Mouse (Mus musculus): ENCODE data around the gene Gm10282. TPM values are rescaled to one million over a fixed set of nuclear protein-coding genes. Genes with fewer than 3 reads are reported as not detected.

The Gm10282 gene
- polyA plus RNA-seq, 1 experiment from 2014 or later = 1.1 TPM

DNA sequence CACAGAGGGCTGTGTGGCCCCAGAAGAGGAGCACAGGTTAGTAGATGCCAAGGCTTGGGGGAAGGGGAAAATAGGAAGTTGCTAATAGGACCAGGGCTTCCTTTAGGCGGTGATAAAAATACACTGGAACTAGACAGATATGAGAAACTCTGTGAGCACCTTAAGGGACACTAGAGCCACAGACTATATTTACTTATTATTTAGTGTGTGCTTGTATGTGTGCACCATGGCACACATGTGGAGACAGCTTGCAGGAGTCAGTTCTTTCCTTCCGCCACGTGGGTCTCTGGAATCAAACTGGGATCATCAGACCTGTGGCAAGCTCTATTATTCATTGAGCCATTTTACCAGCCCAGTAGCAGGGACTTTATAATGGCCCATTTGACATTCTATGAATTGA, 9.9 kb downstream of the Gm10282 start:
- no peaks in the 10 kb centered on the region for H3K79me2 ChIP-seq (ENCODE audit: inconsistent target)
- H3K27ac ChIP-seq = peak overlapping the region; percentile 91
- 34% methylated on average over 3 of the region's 3 CpGs for WGBS (ENCODE audit: missing documents)
- no peaks in the 10 kb centered on the region for H3K36me3 ChIP-seq (ENCODE audit: inconsistent target)
- no peak overlapping the region for H3K4me3 ChIP-seq (ENCODE audit: inconsistent target)

DNA sequence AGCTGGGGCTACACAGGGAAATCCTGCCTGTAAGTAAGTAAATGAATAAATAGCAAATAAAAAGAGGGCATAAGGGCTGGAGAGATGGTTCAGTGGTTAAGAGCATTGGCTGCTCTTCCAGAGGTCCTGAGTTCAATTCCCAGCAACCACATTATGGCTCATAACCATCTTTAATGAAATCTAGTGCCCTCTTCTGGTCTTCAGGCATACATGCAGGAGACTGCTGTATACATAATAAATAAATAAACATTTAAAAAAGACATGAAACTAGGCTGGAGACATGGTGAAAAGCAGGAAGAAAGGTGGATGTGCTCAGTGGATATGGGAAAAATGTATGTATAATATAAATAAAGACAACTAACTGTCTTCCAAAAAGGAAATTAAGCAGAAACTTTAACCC, 11.8 kb downstream of the Gm10282 start:
- Histone ChIP-seq H3K79me2 (ENCODE audit: inconsistent target) (no peaks in the 10 kb centered on the region), H3K36me3 (ENCODE audit: inconsistent target) (no peaks in the 10 kb centered on the region), H3K4me3 (ENCODE audit: inconsistent target) (no peak overlapping the region), H3K27ac (no peak overlapping the region)

DNA sequence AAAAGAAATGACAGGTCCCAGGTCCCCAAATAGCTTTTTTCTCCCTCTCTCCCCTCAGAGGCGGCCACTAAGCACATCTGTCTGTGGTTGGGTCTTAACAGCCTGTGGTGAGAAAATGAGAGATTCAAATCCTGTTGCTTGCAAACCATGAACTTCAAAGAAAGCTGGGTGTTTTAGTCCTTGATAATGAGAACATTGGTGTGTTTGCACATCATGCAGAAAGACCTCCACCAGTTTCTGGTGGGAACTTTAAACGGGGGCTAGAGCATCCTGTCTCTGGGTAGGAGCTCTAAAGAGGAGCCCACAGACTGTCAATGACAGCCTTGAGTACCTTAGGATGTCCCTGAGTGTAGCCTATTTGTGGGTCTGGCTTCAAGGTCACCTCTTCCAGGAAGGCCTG, 14.0 kb downstream of the Gm10282 start:
- H3K79me2 ChIP-seq (ENCODE audit: inconsistent target) = no peaks in the 10 kb centered on the region
- no peak overlapping the region for H3K4me3 ChIP-seq (ENCODE audit: inconsistent target)
- no peak overlapping the region for H3K27ac ChIP-seq
- 63% methylated on average over 2 of the region's 2 CpGs for WGBS (ENCODE audit: missing documents)
- H3K36me3 ChIP-seq (ENCODE audit: inconsistent target) = no peaks in the 10 kb centered on the region

DNA sequence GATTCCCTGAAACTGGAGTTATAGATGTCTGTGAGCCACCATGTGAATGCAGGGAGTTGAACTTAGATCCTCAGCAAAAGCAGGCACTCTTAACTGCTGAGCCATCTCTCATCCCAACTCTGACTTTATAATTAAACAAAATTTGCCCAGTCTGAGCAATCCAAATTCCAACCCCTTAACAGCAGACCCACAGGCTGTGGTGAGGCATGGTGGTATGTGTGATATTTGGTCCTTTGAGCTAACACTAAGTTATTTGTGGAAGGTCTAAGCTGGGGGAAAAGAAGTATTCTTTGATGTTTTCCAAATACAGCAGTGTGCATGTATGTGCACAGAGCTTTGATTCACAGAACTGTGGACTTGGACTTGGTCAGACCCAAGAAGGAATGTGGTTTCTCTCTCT, 16.0 kb downstream of the Gm10282 start:
- H3K27ac ChIP-seq = no peak overlapping the region
- H3K79me2 ChIP-seq (ENCODE audit: inconsistent target) = no peaks in the 10 kb centered on the region
- H3K36me3 ChIP-seq (ENCODE audit: inconsistent target) = no peaks in the 10 kb centered on the region
- H3K4me3 ChIP-seq (ENCODE audit: inconsistent target) = no peak overlapping the region

DNA sequence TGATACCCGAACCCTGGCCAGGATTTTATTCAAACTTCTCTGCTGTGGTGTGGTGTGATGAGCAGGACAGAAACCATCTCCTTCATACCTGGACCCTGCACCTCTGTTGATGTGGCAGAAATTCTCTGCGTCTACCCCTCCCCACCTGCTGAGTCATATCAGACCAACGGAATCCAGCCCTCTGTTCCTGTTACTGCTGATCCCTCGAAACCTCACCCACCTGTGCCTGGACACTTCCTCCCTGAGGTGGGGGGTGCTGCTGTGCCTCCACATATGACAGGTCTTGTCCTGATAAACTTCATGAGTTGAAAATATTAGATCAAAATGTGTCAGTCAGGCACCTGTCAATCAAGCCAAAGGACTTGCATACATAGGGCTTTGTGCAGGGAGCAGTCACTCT, 19.8 kb downstream of the Gm10282 start:
- H3K4me3 ChIP-seq (ENCODE audit: inconsistent target) = no peak overlapping the region
- H3K27ac ChIP-seq = no peak overlapping the region
- 43% methylated on average over 4 of the region's 4 CpGs for WGBS (ENCODE audit: missing documents)
- no peaks in the 10 kb centered on the region for H3K36me3 ChIP-seq (ENCODE audit: inconsistent target)
- no peaks in the 10 kb centered on the region for H3K79me2 ChIP-seq (ENCODE audit: inconsistent target)

DNA sequence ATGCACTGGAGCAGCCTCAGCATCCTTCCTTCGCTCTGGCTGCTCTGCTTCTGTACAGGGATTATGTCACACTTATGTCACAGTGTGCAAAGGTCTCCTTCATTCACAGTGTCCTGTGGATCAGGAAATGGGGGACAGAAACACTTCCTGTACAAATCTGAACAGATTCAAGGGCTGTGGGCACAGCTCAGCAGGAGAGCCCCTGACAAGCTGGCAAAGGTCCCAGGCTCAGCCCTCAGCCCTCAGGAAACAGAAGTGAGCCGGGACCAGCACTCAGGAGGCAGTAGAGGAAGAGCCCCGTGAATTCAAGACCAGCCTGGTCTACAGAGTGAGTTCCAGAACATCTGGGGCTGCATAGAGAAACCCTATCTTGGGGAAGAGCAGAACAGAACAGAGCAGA, 23.4 kb downstream of the Gm10282 start:
- 12% methylated on average over 3 of the region's 3 CpGs for WGBS (ENCODE audit: missing documents)
- Histone ChIP-seq H3K4me3 (ENCODE audit: inconsistent target) (no peak overlapping the region), H3K36me3 (ENCODE audit: inconsistent target) (no peaks in the 10 kb centered on the region), H3K27ac (no peak overlapping the region), H3K79me2 (ENCODE audit: inconsistent target) (no peaks in the 10 kb centered on the region)

DNA sequence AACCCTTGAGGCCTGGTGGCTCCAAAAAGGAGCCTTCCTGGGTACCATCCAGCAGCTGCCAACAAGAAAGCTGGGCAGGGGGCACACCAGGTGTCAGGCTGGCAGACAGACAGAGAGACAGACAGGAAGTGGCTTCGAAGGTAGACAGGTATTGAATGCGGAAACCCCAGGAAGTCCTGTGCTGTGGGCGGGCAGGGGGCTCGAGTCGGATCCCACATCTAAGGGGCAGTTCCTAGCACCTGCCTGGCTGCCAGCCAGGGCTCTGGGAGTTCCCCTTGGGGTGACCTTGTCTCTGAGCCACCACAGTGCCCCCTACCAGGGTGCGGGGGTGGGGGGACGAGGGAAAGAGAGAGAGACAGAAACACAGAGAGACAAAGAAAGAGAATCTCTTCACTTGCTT, 25.9 kb downstream of the Gm10282 start:
- Histone ChIP-seq H3K79me2 (ENCODE audit: inconsistent target) (no peaks in the 10 kb centered on the region), H3K36me3 (ENCODE audit: inconsistent target) (no peaks in the 10 kb centered on the region), H3K27ac (no peak overlapping the region), H3K4me3 (ENCODE audit: inconsistent target) (no peak overlapping the region)
- 76% methylated on average over 3 of the region's 7 CpGs for WGBS (ENCODE audit: missing documents)

DNA sequence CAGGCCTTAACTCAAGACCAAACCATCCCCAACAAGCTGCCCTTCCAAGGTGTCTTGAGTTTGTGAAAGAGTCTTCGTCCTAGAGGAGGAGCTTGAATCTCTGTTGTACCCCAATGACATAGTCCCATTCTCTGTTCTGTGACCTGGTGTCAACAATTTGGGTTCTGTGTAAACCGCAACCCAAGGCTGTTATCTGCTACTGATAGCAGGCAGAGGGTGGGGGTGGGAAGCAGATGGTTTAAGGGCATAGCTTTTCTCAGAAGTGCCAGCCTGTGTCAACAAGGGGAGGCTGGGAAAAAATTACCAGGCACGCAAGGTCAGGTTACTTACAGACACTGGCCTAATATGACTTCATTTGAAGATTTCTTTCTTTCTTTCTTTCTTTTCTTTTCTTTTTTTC, 27.8 kb downstream of the Gm10282 start:
- no peak overlapping the region for H3K27ac ChIP-seq
- no peaks in the 10 kb centered on the region for H3K79me2 ChIP-seq (ENCODE audit: inconsistent target)
- no peaks in the 10 kb centered on the region for H3K36me3 ChIP-seq (ENCODE audit: inconsistent target)
- 93% methylated on average over 3 of the region's 3 CpGs for WGBS (ENCODE audit: missing documents)
- no peak overlapping the region for H3K4me3 ChIP-seq (ENCODE audit: inconsistent target)

DNA sequence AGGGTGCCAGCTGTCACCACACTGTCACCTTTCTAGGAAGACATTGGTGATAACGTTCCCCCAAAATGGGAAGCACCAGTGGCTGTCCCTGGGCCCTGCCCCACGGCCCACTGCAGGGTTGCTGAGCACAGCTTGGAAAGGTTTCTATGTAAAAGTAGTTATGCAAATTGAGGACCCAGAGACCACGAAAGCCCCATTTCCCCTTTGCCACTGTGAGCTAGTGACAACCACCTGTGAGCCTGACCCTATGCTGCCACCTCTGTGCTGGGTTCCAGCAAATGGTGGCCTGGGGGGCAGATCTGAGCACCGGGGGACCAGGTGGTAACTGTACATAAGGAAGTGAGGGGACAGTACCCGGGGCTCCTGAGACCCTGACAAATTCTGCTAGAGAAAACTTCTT, 31.3 kb downstream of the Gm10282 start:
- Histone ChIP-seq H3K79me2 (ENCODE audit: inconsistent target) (no peaks in the 10 kb centered on the region), H3K36me3 (ENCODE audit: inconsistent target) (no peaks in the 10 kb centered on the region), H3K4me3 (ENCODE audit: inconsistent target) (no peak overlapping the region), H3K27ac (no peak overlapping the region)
- 26% methylated on average over 5 of the region's 5 CpGs for WGBS (ENCODE audit: missing documents)

DNA sequence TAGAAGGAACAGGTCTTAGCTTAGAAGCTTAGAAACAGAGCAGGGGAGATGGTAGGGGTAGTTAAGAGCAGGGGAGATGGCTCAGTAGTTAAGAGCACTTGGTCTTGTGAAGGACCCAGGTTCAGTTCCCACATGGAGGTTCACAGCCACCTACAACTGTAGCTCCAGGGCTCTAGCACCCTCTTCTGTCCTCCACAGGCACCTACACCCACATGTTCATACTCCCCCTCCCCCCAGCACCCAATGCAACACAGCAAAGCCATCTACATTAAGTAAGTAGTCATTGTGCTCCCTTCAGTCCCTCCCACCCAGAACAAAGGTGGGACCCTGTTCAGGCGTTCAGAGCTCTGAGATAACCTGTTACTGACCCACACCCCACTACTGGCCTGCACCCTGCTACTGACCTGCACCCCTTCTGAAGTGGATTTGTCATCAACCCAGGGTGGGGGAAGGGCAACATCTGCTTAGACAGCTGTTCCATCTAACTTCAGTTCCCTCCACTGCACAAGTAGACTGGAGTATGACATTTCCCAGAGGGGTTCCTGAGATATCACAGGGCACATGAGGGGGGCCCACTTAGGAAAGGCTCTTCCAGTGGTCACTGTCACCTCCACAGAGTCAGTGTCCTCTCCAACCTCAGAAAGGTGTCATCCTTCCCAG, 31.8 kb downstream of the Gm10282 start:
- peak overlapping the region; percentile 12; the same call in 1 of the 2 replicates for H3K27ac ChIP-seq

DNA sequence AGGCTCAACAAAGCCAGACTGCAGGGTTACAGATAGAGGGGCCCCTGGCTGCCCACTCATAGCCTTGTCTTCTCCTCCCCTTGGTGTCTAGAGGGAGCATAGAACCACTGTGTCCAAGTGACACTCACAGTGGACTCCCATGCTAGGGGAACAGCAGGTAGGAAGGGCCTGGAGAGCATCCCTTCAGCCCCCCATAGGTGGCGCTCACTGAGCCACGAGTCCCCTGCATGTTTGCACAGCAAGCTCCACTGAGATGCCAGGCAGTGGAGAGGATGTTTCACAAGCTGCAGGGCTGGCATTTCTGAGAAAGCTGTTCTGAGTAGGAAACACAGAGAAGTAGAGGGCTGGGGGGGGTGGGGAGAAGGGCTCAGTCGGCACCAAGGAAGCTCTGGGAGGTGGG, 32.7 kb downstream of the Gm10282 start:
- 4% methylated on average over 3 of the region's 3 CpGs for WGBS (ENCODE audit: missing documents)
- no peak overlapping the region for H3K4me3 ChIP-seq (ENCODE audit: inconsistent target)
- no peaks in the 10 kb centered on the region for H3K36me3 ChIP-seq (ENCODE audit: inconsistent target)
- peak overlapping the region; percentile 12; the same call in 1 of the 2 replicates for H3K27ac ChIP-seq
- no peaks in the 10 kb centered on the region for H3K79me2 ChIP-seq (ENCODE audit: inconsistent target)

More for the DNA sequence above, 31.8 kb downstream of the Gm10282 start:
- Histone ChIP-seq H3K4me3 (ENCODE audit: inconsistent target) (no peak overlapping the region), H3K79me2 (ENCODE audit: inconsistent target) (no peaks in the 10 kb centered on the region), H3K36me3 (ENCODE audit: inconsistent target) (no peaks in the 10 kb centered on the region)
- WGBS (ENCODE audit: missing documents) = 86% methylated on average over 1 of the region's 1 CpGs

DNA sequence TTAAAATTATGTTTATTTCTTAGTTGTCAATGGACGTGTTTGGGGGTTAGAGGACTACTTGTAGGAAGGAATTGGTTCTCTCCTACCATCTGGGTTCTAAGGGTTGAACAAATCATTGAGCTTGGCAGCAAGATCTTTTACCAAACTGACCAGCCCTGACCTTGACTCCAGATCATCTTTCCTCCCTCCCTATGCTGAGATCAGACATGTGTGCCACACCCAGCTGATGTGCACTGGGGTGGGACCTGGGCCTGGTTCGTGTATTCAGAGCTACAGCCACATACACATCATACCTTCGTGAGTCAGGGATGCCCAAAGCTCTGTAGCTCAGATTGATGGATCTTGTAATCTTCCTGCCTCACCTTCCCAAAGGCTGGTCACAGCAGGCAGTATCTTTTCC, 33.4 kb downstream of the Gm10282 start:
- H3K36me3 ChIP-seq (ENCODE audit: inconsistent target) = no peaks in the 10 kb centered on the region
- H3K4me3 ChIP-seq (ENCODE audit: inconsistent target) = no peak overlapping the region
- H3K27ac ChIP-seq = no peak overlapping the region
- H3K79me2 ChIP-seq (ENCODE audit: inconsistent target) = no peaks in the 10 kb centered on the region
- WGBS (ENCODE audit: missing documents) = 89% methylated on average over 3 of the region's 3 CpGs

DNA sequence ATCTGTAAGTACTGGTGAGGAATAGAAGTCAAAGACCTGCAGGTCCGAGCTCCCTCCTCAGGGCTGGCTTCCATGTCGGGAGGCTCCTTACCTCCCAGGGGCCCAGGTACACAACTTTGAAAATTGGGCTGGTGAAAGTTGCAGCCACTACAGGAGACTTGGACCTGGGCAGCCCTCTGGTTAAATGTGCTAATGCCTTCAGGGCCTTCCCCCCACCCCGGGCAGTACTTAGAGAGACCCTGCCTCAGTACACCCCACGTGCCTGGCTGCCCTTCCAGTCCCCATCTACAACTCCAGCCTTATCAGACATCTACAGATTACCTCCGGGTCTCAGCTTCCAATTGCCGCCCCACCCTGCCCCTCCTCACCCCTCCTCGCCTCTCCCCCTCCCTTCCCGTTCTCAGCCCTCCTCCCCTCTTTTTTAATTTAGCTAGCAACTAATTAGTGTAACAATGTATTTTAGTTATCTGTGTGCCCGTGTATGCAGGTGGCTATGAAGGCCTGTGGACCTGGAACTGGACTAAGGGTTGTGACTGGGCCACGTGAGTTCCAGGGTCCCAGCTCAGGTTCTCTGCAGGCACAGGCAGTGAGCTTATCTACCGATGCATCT, 33.9 kb downstream of the Gm10282 start:
- H3K79me2 ChIP-seq (ENCODE audit: inconsistent target) = no peaks in the 10 kb centered on the region
- no peak overlapping the region for H3K4me3 ChIP-seq (ENCODE audit: inconsistent target)
- 96% methylated on average over 9 of the region's 11 CpGs for WGBS (ENCODE audit: missing documents)
- no peak overlapping the region for H3K27ac ChIP-seq
- H3K36me3 ChIP-seq (ENCODE audit: inconsistent target) = no peaks in the 10 kb centered on the region

DNA sequence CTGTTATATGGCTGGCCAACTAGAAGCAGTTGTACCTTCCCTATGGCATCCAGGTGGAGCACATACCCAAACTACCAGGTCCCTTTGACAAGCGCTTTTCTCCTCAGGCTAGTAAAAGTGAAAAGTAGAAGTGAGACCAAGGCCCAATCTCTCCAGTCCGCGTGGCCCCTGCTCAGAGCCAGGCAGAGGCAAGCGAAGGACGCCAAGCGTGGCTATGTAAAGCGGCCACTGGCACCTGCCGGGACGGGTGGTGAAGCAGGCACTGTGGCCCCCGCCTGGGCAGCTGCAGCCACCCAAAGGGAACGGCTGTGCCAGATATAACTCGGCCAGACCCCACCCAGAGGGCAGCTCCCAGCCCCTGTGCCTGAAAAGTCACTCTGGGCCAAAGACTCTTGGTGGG, 34.5 kb downstream of the Gm10282 start:
- no peaks in the 10 kb centered on the region for H3K79me2 ChIP-seq (ENCODE audit: inconsistent target)
- H3K27ac ChIP-seq = no peak overlapping the region
- no peaks in the 10 kb centered on the region for H3K36me3 ChIP-seq (ENCODE audit: inconsistent target)
- WGBS (ENCODE audit: missing documents) = 77% methylated on average over 12 of the region's 12 CpGs
- no peak overlapping the region for H3K4me3 ChIP-seq (ENCODE audit: inconsistent target)

DNA sequence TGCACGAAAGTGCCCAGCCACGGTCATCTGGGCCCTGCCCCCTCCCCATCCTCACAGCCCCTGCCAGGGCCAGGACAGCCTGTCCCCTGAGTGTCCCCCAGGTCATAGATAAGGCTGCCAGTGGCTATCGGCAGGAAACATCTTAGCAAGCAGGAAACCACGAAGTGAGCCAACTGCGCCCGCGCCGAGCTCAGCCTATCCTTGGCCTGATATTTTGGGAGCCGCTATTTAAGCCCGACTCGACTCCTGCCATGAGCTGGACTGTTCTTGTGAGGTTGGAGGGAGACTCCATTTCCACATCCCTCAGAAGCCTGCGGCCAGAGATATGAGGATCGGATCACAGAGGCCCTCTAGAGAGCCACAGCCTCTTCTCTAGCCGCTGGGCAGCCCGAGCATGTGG, 36.7 kb downstream of the Gm10282 start:
- no peaks in the 10 kb centered on the region for H3K36me3 ChIP-seq (ENCODE audit: inconsistent target)
- H3K4me3 ChIP-seq (ENCODE audit: inconsistent target) = no peak overlapping the region
- H3K27ac ChIP-seq = peak overlapping the region; percentile 74
- WGBS (ENCODE audit: missing documents) = 4% methylated on average over 15 of the region's 15 CpGs
- no peaks in the 10 kb centered on the region for H3K79me2 ChIP-seq (ENCODE audit: inconsistent target)

DNA sequence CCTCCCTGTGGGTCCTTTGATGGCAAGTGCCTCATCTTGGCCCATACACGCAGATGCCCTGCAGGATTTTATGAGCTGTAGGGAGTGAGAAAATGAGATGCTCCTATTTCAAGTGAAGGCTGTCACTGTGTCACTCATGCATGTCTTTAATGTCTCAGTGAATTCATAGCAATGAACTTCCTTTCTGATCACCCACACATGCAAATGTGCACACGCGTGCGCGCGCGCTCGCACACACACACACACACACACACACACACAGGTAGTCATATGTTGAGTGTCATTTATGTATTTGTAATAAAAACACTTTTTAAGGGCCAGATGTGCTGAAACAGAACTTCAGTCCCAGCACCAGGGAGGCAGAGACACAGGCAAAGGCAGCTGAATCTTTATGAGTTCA, 38.0 kb downstream of the Gm10282 start:
- Histone ChIP-seq H3K27ac (no peak overlapping the region), H3K79me2 (ENCODE audit: inconsistent target) (no peaks in the 10 kb centered on the region), H3K36me3 (ENCODE audit: inconsistent target) (no peaks in the 10 kb centered on the region), H3K4me3 (ENCODE audit: inconsistent target) (no peak overlapping the region)
- WGBS (ENCODE audit: missing documents) = 94% methylated on average over 8 of the region's 8 CpGs
